Mouse (Mus musculus) adipose tissue, adult 10 weeks (tissue): ENCODE measurements around the gene Smgc. TPM values are rescaled to one million over a fixed set of nuclear protein-coding genes. Genes with fewer than 3 reads are reported as not detected.

Experiments used
- polyA plus RNA-seq: library from polyadenylated mRNA; stranded (reverse); fragments of 350-450 nt; fragmentation: Illumina TruSeq; extraction: RNeasy Lipid Tissue Mini Kit (QIAGEN cat#74804); gene quantifications from one replicate; pipeline ENCODE4 v1.2.3, GENCODE M21; 2014; ENCODE audit warnings: low read depth, low replicate concordance

Smgc gene
- not detected for polyA plus RNA-seq

DNA sequence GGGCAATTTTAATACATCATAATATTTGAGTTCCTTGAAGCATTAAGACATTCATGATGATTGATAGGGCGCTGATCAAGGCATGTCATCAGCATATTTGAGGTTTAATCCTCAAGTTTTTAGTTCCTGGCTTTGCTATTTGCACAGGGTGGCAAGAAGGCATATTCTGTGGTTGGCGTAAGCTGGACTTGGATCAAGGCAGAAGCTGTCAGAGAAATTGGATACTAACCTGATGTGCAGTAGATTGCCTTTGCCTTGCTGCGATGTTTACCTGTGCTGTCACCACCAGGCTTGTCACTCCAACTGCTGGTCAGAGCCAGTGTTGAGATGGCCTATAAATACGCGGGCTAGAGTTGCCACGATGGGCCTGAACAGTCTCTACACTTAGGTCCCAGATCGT is at the start of gene Smgc:
TSS of gene Smgc (plus strand) at position 301 of the 400 bp plus-strand sequence.

Other genes starting within 250 kb of the Smgc start
- 8.6 TPM for gene Lrrk2, start 165.1 kb upstream of the Smgc start, polyA plus RNA-seq
- gene Cntn1, start 212.9 kb downstream of the Smgc start, polyA plus RNA-seq = 0.16 TPM